Mouse (Mus musculus): ENCODE measurements around the gene Gm10134. TPM values are rescaled to one million over a fixed set of nuclear protein-coding genes. Genes with fewer than 3 reads are reported as not detected.

Gene Gm10134
- polyA plus RNA-seq, 1 experiment: 0.89 TPM

Other genes starting within 250 kb of the Gm10134 start
- gene Ppp1r26, start 59.3 kb upstream of the Gm10134 start, polyA plus RNA-seq (2012; rRNA removed): 4.6 and 6.3 TPM in 2 replicates
- gene 1700007K13Rik, start 39.8 kb upstream of the Gm10134 start, polyA plus RNA-seq (2012; rRNA removed): 1.1 and 2.7 TPM in 2 replicates
- gene Mrps2, start 38.0 kb upstream of the Gm10134 start, polyA plus RNA-seq (2012; rRNA removed): 31.1 and 36.4 TPM in 2 replicates
- 3.4 TPM in 2 replicates for gene Gbgt1, start 9.2 kb upstream of the Gm10134 start, polyA plus RNA-seq (2012; rRNA removed)
- gene Ralgds, start 7.0 kb downstream of the Gm10134 start, polyA plus RNA-seq (2012; rRNA removed): 90.6 and 93.6 TPM in 2 replicates
- 0.48 and 1.6 TPM in 2 replicates for gene Cel, start 57.3 kb downstream of the Gm10134 start, polyA plus RNA-seq (2012; rRNA removed)
- 17.3 and 18.2 TPM in 2 replicates for gene Gtf3c5, start 77.7 kb downstream of the Gm10134 start, polyA plus RNA-seq (2012; rRNA removed)
- 2.1 and 3.0 TPM in 2 replicates for gene Gfi1b, start 115.9 kb downstream of the Gm10134 start, polyA plus RNA-seq (2012; rRNA removed)
- gene Tsc1, start 135.1 kb downstream of the Gm10134 start, polyA plus RNA-seq (2012; rRNA removed): 28.7 and 29.3 TPM in 2 replicates
- 11.4 and 15.2 TPM in 2 replicates for gene Spaca9, start 193.6 kb downstream of the Gm10134 start, polyA plus RNA-seq (2012; rRNA removed)
- 4.5 and 5.1 TPM in 2 replicates for gene Ak8, start 194.1 kb downstream of the Gm10134 start, polyA plus RNA-seq (2012; rRNA removed)

All from gonadal fat pad, adult 2 months (tissue).